Mouse (Mus musculus): ENCODE data around the gene Rngtt.

- TF ChIP-seq CTCF (IDR thresholded peaks at IDR 0.05; ENCODE audit: extremely low read depth, insufficient read depth, low read length) (no peak), POLR2A (IDR thresholded peaks at IDR 0.05; ENCODE audit: extremely low read depth, insufficient read depth, low read length) (no peak)
Observed at GRCm38 (mm10) chr4:33363451-33363850, 53.3 kb downstream of the Rngtt start.

Data from cortical plate, adult 2 months (tissue).